Mouse (Mus musculus) hindbrain, postnatal 0 days (tissue): ENCODE measurements around the gene Acy3. TPM values are rescaled to one million over a fixed set of nuclear protein-coding genes. Genes with fewer than 3 reads are reported as not detected.

Experiments used
- ATAC-seq: fragments of 200-750 bp; cut with Nextera tagmentation; 2 replicates; pipeline ENCODE4 v1.8.0; 2017; ENCODE audit warnings: mild to moderate bottlenecking, moderate TSS enrichment, moderate library complexity
- DNase-seq: peaks from one replicate; pipeline ENCODE4 v3.0.0-alpha.2; 2015; ENCODE audit warnings: low spot score
- H3K27ac ChIP-seq: fragments of 300-500 bp; sonication (generic); 2 replicates; pipeline ENCODE4 v1.5.1; 2014; ENCODE audit warnings: mild to moderate bottlenecking
- H3K27me3 ChIP-seq: fragments of 300-500 bp; sonication (generic); 2 replicates; pipeline ENCODE4 v1.6.1; 2014; ENCODE audit warnings: low read length, mixed read lengths; ENCODE audit not compliant: insufficient read depth
- H3K36me3 ChIP-seq: fragments of 300-500 bp; sonication (generic); 2 replicates; pipeline ENCODE4 v1.6.1; 2014; ENCODE audit warnings: low read length, mixed read lengths; ENCODE audit not compliant: insufficient read depth
- H3K4me1 ChIP-seq: fragments of 300-500 bp; sonication (generic); 2 replicates; pipeline ENCODE4 v1.6.1; 2014; ENCODE audit warnings: antibody characterized with exemption, low read length, mixed read lengths; ENCODE audit not compliant: insufficient read depth
- H3K4me2 ChIP-seq: fragments of 300-500 bp; sonication (generic); 2 replicates; pipeline ENCODE4 v1.6.1; 2014; ENCODE audit warnings: low read depth, mild to moderate bottlenecking, low read length, moderate library complexity, mixed read lengths
- H3K4me3 ChIP-seq: fragments of 300-500 bp; sonication (generic); 2 replicates; pipeline ENCODE4 v1.5.1; 2014; ENCODE audit warnings: low read length
- H3K9ac ChIP-seq: fragments of 300-500 bp; sonication (generic); replicated peaks from 2 replicates; pipeline ENCODE4 v1.6.1; 2014; ENCODE audit warnings: mild to moderate bottlenecking, low read length, moderate library complexity, mixed read lengths
- H3K9me3 ChIP-seq: fragments of 300-500 bp; sonication (generic); 2 replicates; pipeline ENCODE4 v1.6.1; 2016; ENCODE audit warnings: low read length, mixed read lengths
- CTCF ChIP-seq: IDR thresholded peaks from 2 replicates; pipeline ENCODE4 v1.5.1; 2016; ENCODE audit warnings: antibody characterized with exemption, control low read depth, low read depth
- WGBS: fragments of 180-500 bp; shearing (Covaris S2); extraction: QIAGEN DNeasy Blood & Tissue Kit; methylation state at CpG from one replicate; pipeline ENCODE4 v1.1.7; 2014; 5-methylcytosine and 5-hydroxymethylcytosine counted together
- polyA plus RNA-seq: library from polyadenylated mRNA; unstranded; fragments of >200 nt; fragmentation: Nextera tagmentation; extraction: Ambion mirVana; gene quantifications from 2 replicates; pipeline ENCODE4 v1.2.1, GENCODE M21; 2015
- total RNA-seq: library from RNA; depleted of rRNA; stranded (reverse); fragments of >200 nt; gene quantifications from 2 replicates; pipeline ENCODE4 v1.2.3, GENCODE M21; 2014

Gene Acy3
- total and polyA plus RNA-seq, 2 experiments from 2014 or later: 2.8 to 7.3 TPM

GRCm38 (mm10) chr19:3985261-3985681 is 1.1 kb upstream of the Acy3 start:
- H3K4me2 ChIP-seq: no peak overlapping the region
- H3K4me1 ChIP-seq: peaks cover 5% of the 10 kb centered on the region; the same call in 1 of the 2 replicates
- WGBS: 12% methylated on average over 8 of the region's 8 CpGs
- no peaks in the 10 kb centered on the region for H3K36me3 ChIP-seq
- ATAC-seq: no peak
- no peaks in the 10 kb centered on the region for H3K9me3 ChIP-seq
- no peak for DNase-seq
- H3K4me3 ChIP-seq: no peak overlapping the region
- H3K9ac ChIP-seq: no peak overlapping the region
- no peak for TF ChIP-seq CTCF
- no peak overlapping the region; the same call in 1 of the 2 replicates for H3K27ac ChIP-seq
- H3K27me3 ChIP-seq: no peaks in the 10 kb centered on the region

GRCm38 (mm10) chr19:3988066-3988465 is 1.7 kb downstream of the Acy3 start:
- Histone ChIP-seq H3K27ac (no peak overlapping the region), H3K4me1 (0 out of 2 replicates have a peak, but pooled peaks cover 5% of the 10 kb centered on the region), H3K9ac (no peak overlapping the region), H3K9me3 (no peaks in the 10 kb centered on the region), H3K36me3 (no peaks in the 10 kb centered on the region), H3K4me2 (no peak overlapping the region), H3K4me3 (no peak overlapping the region), H3K27me3 (no peaks in the 10 kb centered on the region)
- WGBS: 93% methylated on average over 14 of the region's 14 CpGs
- DNase-seq (no peak), ATAC-seq (no peak)
- no peak for TF ChIP-seq CTCF

- H3K4me2 ChIP-seq: no peak overlapping the region
- no peaks in the 10 kb centered on the region for H3K36me3 ChIP-seq
- no peaks in the 10 kb centered on the region for H3K27me3 ChIP-seq
- no peaks in the 10 kb centered on the region for H3K9me3 ChIP-seq
- H3K27ac ChIP-seq: no peak overlapping the region
- H3K9ac ChIP-seq: no peak overlapping the region
- no peak overlapping the region for H3K4me3 ChIP-seq
- TF ChIP-seq CTCF: peak; percentile 34; the same call in 1 of the 2 replicates
- DNase-seq (no peak), ATAC-seq (no peak)
- 92% methylated on average over 4 of the region's 4 CpGs for WGBS
- H3K4me1 ChIP-seq: 0 out of 2 replicates have a peak, but pooled peaks cover 4% of the 10 kb centered on the region
Observed at GRCm38 (mm10) chr19:3988750-3989149, 2.4 kb downstream of the Acy3 start.

- H3K4me3 ChIP-seq: no peak overlapping the region
- no peak overlapping the region for H3K27ac ChIP-seq
- H3K9me3 ChIP-seq: no peaks in the 10 kb centered on the region
- H3K9ac ChIP-seq: no peak overlapping the region
- no peaks in the 10 kb centered on the region for H3K36me3 ChIP-seq
- no peak for ATAC-seq
- H3K27me3 ChIP-seq: no peaks in the 10 kb centered on the region
- no peak for TF ChIP-seq CTCF
- no peak for DNase-seq
- no peaks in the 10 kb centered on the region for H3K4me1 ChIP-seq
- H3K4me2 ChIP-seq: no peak overlapping the region
- WGBS: 52% methylated on average over 6 of the region's 6 CpGs
Observed at GRCm38 (mm10) chr19:3990804-3991203, 4.4 kb downstream of the Acy3 start.

- Histone ChIP-seq H3K4me1 (no peaks in the 10 kb centered on the region), H3K4me3 (no peak overlapping the region), H3K9me3 (no peaks in the 10 kb centered on the region), H3K4me2 (no peak overlapping the region), H3K9ac (no peak overlapping the region), H3K36me3 (no peaks in the 10 kb centered on the region), H3K27ac (no peak overlapping the region), H3K27me3 (no peaks in the 10 kb centered on the region)
- TF ChIP-seq CTCF: no peak
- WGBS: 90% methylated on average over 3 of the region's 3 CpGs
- ATAC-seq (no peak), DNase-seq (no peak)
Observed at GRCm38 (mm10) chr19:3991562-3991961, 5.2 kb downstream of the Acy3 start.

- Histone ChIP-seq H3K9ac (no peak overlapping the region), H3K9me3 (no peaks in the 10 kb centered on the region), H3K4me2 (no peak overlapping the region), H3K36me3 (no peaks in the 10 kb centered on the region), H3K4me1 (no peaks in the 10 kb centered on the region), H3K27ac (no peak overlapping the region), H3K4me3 (no peak overlapping the region), H3K27me3 (no peaks in the 10 kb centered on the region)
- no peak for TF ChIP-seq CTCF
- DNase-seq: no peak
- ATAC-seq: no peak
- 93% methylated on average over 3 of the region's 3 CpGs for WGBS
Observed at GRCm38 (mm10) chr19:3991966-3992365, 5.6 kb downstream of the Acy3 start.

- DNase-seq (no peak), ATAC-seq (no peak)
- Histone ChIP-seq H3K4me1 (no peaks in the 10 kb centered on the region), H3K9me3 (no peaks in the 10 kb centered on the region), H3K9ac (no peak within 1 kb of the TSS), H3K36me3 (no peaks in the 10 kb centered on the region), H3K27me3 (no peaks in the 10 kb centered on the region), H3K4me3 (no peak within 1 kb of the TSS), H3K4me2 (no peak within 1 kb of the TSS), H3K27ac (no peak within 1 kb of the TSS)
- WGBS: 61% methylated on average over 5 of the region's 5 CpGs
- no peak for TF ChIP-seq CTCF
Observed at GRCm38 (mm10) chr19:3992416-3992815, 6.0 kb downstream of the Acy3 start, which contains the start of gene Tbx10. Gene Tbx10, plus strand, starts transcription at chr19:3992752.
